Mouse (Mus musculus) right cerebral cortex, postnatal 25 days (tissue): Measurements from ENCODE around the gene A1cf.

Source experiments
- DNase-seq: peaks from one replicate; pipeline ENCODE4 v3.0.0; 2022

A1cf gene

DNA sequence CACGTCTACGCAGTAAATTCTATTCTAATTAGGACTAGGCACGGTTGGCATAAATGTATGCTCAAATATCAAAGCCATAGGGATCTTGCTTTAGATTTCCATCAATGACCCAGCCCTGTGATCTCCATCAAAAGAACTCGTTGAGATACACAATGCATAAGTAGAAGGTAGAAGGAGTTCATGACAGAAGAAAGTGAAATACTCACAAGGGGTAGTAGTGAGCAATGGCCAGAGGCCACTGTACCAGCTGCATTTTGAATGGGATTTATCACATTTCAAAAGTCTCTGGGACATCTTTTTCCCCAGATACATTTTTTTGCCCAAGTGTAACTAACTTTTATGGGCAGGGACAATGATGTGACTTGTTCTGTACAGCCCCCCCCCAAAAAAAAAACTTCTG is 85.7 kb downstream of the A1cf start:
- DNase-seq: no peak

- DNase-seq: no peak
These were observed 86.1 kb downstream of the A1cf start for GRCm38 (mm10) chr19:31954696-31955095.

- DNase-seq: no peak
These were observed 87.8 kb downstream of the A1cf start for GRCm38 (mm10) chr19:31956359-31956758.

GRCm38 (mm10) chr19:31960434-31960833 is 91.9 kb downstream of the A1cf start:
- DNase-seq: no peak

- DNase-seq: no peak
These were observed 94.6 kb downstream of the A1cf start for GRCm38 (mm10) chr19:31963147-31963546.

GRCm38 (mm10) chr19:31967933-31968532 is 99.5 kb downstream of the A1cf start:
- no peak for DNase-seq

DNA sequence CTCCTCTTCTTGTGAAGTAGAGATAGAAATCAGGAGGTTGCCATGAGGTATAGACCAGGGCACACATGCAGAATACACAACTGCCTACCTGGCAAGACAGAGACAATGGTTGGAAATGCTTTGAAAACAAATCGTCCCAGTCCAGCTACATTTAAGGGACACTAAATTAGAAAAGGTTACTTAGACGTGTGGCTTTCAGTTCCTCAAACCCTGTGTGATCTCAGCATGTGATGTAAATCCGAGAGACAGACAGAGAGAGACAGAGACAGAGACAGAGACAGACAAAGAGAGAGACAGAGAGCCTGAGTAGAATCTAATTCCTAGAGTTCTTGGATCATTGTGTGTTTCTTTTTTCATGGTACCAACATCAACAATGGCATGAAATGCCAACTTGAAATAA is 102.8 kb downstream of the A1cf start:
- no peak for DNase-seq

GRCm38 (mm10) chr19:31971998-31972397 is 103.4 kb downstream of the A1cf start:
- peak; percentile 71 for DNase-seq

GRCm38 (mm10) chr19:31975882-31976281 is 107.3 kb downstream of the A1cf start:
- no peak for DNase-seq

DNA sequence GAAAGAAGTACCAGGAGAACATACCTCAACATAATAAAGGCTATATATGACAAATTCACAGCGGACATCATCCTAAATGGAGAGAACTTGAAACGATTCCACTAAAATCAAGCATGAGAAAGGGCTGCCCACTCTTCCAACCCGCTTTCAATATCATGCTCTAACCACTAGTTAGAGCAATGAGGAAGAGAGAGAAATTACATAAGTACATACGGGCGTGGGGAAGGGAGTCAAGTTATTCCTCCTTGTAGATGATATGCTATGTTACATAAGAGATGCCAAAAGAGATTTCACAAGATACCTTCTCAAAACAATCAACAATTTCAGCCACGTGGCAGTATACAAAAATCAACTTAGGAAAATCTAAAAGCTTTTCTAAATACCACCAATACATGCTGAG is 122.5 kb downstream of the A1cf start:
- no peak for DNase-seq

GRCm38 (mm10) chr19:31996916-31997315 is 128.4 kb downstream of the A1cf start:
- no peak for DNase-seq
